Comparison of ENCODE assay signal across 11 mouse cellular contexts in genomic region chrX:36930574-36930973, GRCm38 (mm10). TPM values are rescaled to one million over a fixed set of nuclear protein-coding genes. Genes with fewer than 3 reads are reported as not detected.
A peak's percentile ranks its signal among the peaks of the same experiment; 100 is the strongest.
DNase-seq lines count a peak whose midpoint lies in the region; ATAC-seq lines count a peak whose summit lies in the region.
"Had no signal": no experiment of that assay in that cellular context is flagged by ENCODE, and none has a peak within 500 bp of the region (broad histone marks: within the 10 kb centered on the region; RNA-seq: fewer than 3 reads in every experiment).

No protein-coding gene starts in this region.

- no peak for ATAC-seq in kidney, embryonic 16.5 days (ENCODE audit: low FRiP score, low TSS enrichment)

- 47% methylated on average over 1 of the region's 1 CpGs for WGBS in kidney, embryonic 16.5 days

- H3K4me2 ChIP-seq in kidney, embryonic 16.5 days (replicated peaks; ENCODE audit: low read depth, low read length): no peak overlapping the region
- H3K4me2 ChIP-seq: limb, embryonic 13.5 days had no signal

- H3K9me3 ChIP-seq in kidney, embryonic 16.5 days (ENCODE audit: low read length): no peaks in the 10 kb centered on the region
- H3K9me3 ChIP-seq: forebrain, embryonic 10.5 days; limb, embryonic 13.5 days had no signal

- no peaks in the 10 kb centered on the region for H3K4me1 ChIP-seq in kidney, embryonic 16.5 days (ENCODE audit: insufficient read depth, low read length)
- H3K4me1 ChIP-seq: forebrain, embryonic 10.5 days; limb, embryonic 13.5 days had no signal

- no peak overlapping the region for H3K27ac ChIP-seq in kidney, embryonic 16.5 days (ENCODE audit: low read length)
- H3K27ac ChIP-seq: forebrain, embryonic 10.5 days; limb, embryonic 13.5 days had no signal

- H3K27me3 ChIP-seq in kidney, embryonic 16.5 days (ENCODE audit: insufficient read depth, low read length): no peaks in the 10 kb centered on the region
- H3K27me3 ChIP-seq: limb, embryonic 13.5 days had no signal

- peak; percentile 6 for DNase-seq in adrenal gland, postnatal 14 days
- DNase-seq in adrenal gland, postnatal 4 days (ENCODE audit: low spot score in 2 of 2): no peak
- DNase-seq in kidney, postnatal 4 days: peak; percentile 12 to 20
- peak; percentile 39 for DNase-seq in 416B (ENCODE audit: low read depth)
- DNase-seq in c-Kit-positive CD71-positive TER-119-negative erythroid progenitor cells, embryonic 14.5 days (ENCODE audit: low read depth): peak; percentile 11
- no peak for DNase-seq in spleen, postnatal 14 days (ENCODE audit: low spot score in 2 of 2)
- no peak for DNase-seq in urinary bladder, postnatal 4 days (ENCODE audit: low spot score in 2 of 2)
- DNase-seq: adrenal gland, adult 8-10 months had no signal

- no peak overlapping the region for H3K9ac ChIP-seq in kidney, embryonic 16.5 days (replicated peaks; ENCODE audit: low read length)
- H3K9ac ChIP-seq: limb, embryonic 13.5 days had no signal

- H3K4me3 ChIP-seq in kidney, embryonic 16.5 days (ENCODE audit: low read length): no peak overlapping the region
- H3K4me3 ChIP-seq: forebrain, embryonic 10.5 days; limb, embryonic 13.5 days had no signal

- H3K36me3 ChIP-seq in kidney, embryonic 16.5 days (ENCODE audit: insufficient read depth, low read length): no peaks in the 10 kb centered on the region

RNA-seq across cellular contexts. Expression of gene Nkrf, which starts 27.9 kb away (rescaled TPM):
- 10.2 and 10.7 TPM in 2 replicates for total RNA-seq in adrenal gland, postnatal 14 days (2021)
- 1 to 10 TPM; 7.8 to 8.4 TPM for total RNA-seq in adrenal gland, postnatal 4 days (2021)
- polyA plus RNA-seq in kidney, embryonic 16.5 days (2015; fragmentation: Nextera tagmentation; extraction: Ambion mirVana): 1.2 and 1.4 TPM in 2 replicates

RNA-seq across cellular contexts. Expression of gene C330007P06Rik, which starts 56.7 kb away (rescaled TPM):
- 47.0 and 51.0 TPM in 2 replicates for total RNA-seq in adrenal gland, postnatal 14 days (2021)
- total RNA-seq in adrenal gland, postnatal 4 days (2021): 10 to 100 TPM; 39.2 to 41.0 TPM
- polyA plus RNA-seq in kidney, embryonic 16.5 days (2015; fragmentation: Nextera tagmentation; extraction: Ambion mirVana): 29.5 and 33.9 TPM in 2 replicates

RNA-seq across cellular contexts. Expression of gene Ube2a, which starts 56.9 kb away (rescaled TPM):
- total RNA-seq in adrenal gland, postnatal 14 days (2021): 62.5 and 64.4 TPM in 2 replicates
- 10 to 100 TPM; 47.9 to 52.3 TPM for total RNA-seq in adrenal gland, postnatal 4 days (2021)
- polyA plus RNA-seq in kidney, embryonic 16.5 days (2015; fragmentation: Nextera tagmentation; extraction: Ambion mirVana): 116 and 118 TPM in 2 replicates

Comparison
In these comparisons a context has a peak if more than half of its experiments do, and no peak if none do; other contexts are left out.
1. DNase-seq: peak in adrenal gland, postnatal 14 days (single experiment), kidney, postnatal 4 days (2 of 2), 416B (single experiment) and c-Kit-positive CD71-positive TER-119-negative erythroid progenitor cells, embryonic 14.5 days (single experiment); none in adrenal gland, postnatal 4 days (0 of 2), spleen, postnatal 14 days (0 of 2) and urinary bladder, postnatal 4 days (0 of 2).